Mouse (Mus musculus): ENCODE results near the gene Sgcb. TPM values are rescaled to one million over a fixed set of nuclear protein-coding genes. Genes with fewer than 3 reads are reported as not detected.

Gene Sgcb
- polyA plus RNA-seq, 1 experiment = 9.3 TPM

GRCm38 (mm10) chr5:73688576-73688975 lies 41.0 kb upstream of the Sgcb start:
- Histone ChIP-seq H3ac (ENCODE audit: control insufficient read depth, insufficient read length, low read depth) (no peak overlapping the region), H3K79me3 (ENCODE audit: low read depth) (no peaks in the 10 kb centered on the region), H3K27me3 (ENCODE audit: control insufficient read depth, insufficient read depth, insufficient read length) (no peaks in the 10 kb centered on the region), H3K4me3 (ENCODE audit: insufficient read depth, poor library complexity, severe bottlenecking) (no peak overlapping the region), H3K36me3 (ENCODE audit: control insufficient read depth, insufficient read depth) (no peaks in the 10 kb centered on the region), H3K79me2 (ENCODE audit: control insufficient read depth, insufficient read depth) (no peaks in the 10 kb centered on the region)
- no peak for TF ChIP-seq CEBPB (IDR thresholded peaks at IDR 0.05; ENCODE audit: low read depth)
- no peak for TF ChIP-seq MAX (IDR thresholded peaks at IDR 0.05)
- no peak for TF ChIP-seq MYOG (IDR thresholded peaks at IDR 0.05; ENCODE audit: control insufficient read depth, extremely low read depth, insufficient read length)
- no peak for TF ChIP-seq USF1 (IDR thresholded peaks at IDR 0.05; ENCODE audit: low read depth)
- TF ChIP-seq MYOD1 (IDR thresholded peaks at IDR 0.05; ENCODE audit: control insufficient read depth, insufficient read length, low read depth) = no peak
- TF ChIP-seq CTCF (IDR thresholded peaks at IDR 0.05; ENCODE audit: control insufficient read depth, insufficient read depth, insufficient read length) = no peak
- no peak for TF ChIP-seq FOSL1 (IDR thresholded peaks at IDR 0.05; ENCODE audit: insufficient read depth, low read length, poor library complexity, severe bottlenecking)

GRCm38 (mm10) chr5:73686149-73686548 lies 38.6 kb upstream of the Sgcb start:
- H3K36me3 ChIP-seq (ENCODE audit: control insufficient read depth, insufficient read depth) = no peaks in the 10 kb centered on the region
- no peak for TF ChIP-seq CEBPB (IDR thresholded peaks at IDR 0.05; ENCODE audit: low read depth)
- TF ChIP-seq CTCF (IDR thresholded peaks at IDR 0.05; ENCODE audit: control insufficient read depth, insufficient read depth, insufficient read length) = peak; percentile 5
- no peak overlapping the region for H3ac ChIP-seq (ENCODE audit: control insufficient read depth, insufficient read length, low read depth)
- H3K79me3 ChIP-seq (ENCODE audit: low read depth) = no peaks in the 10 kb centered on the region
- peaks cover 5% of the 10 kb centered on the region for H3K27me3 ChIP-seq (ENCODE audit: control insufficient read depth, insufficient read depth, insufficient read length)
- no peak overlapping the region for H3K4me3 ChIP-seq (ENCODE audit: insufficient read depth, poor library complexity, severe bottlenecking)
- H3K79me2 ChIP-seq (ENCODE audit: control insufficient read depth, insufficient read depth) = no peaks in the 10 kb centered on the region

- no peak overlapping the region for H3K4me3 ChIP-seq (ENCODE audit: insufficient read depth, poor library complexity, severe bottlenecking)
- no peaks in the 10 kb centered on the region for H3K36me3 ChIP-seq (ENCODE audit: control insufficient read depth, insufficient read depth)
- no peak overlapping the region for H3ac ChIP-seq (ENCODE audit: control insufficient read depth, insufficient read length, low read depth)
- peaks cover 8% of the 10 kb centered on the region for H3K27me3 ChIP-seq (ENCODE audit: control insufficient read depth, insufficient read depth, insufficient read length)
- no peaks in the 10 kb centered on the region for H3K79me3 ChIP-seq (ENCODE audit: low read depth)
- TF ChIP-seq MAX (IDR thresholded peaks at IDR 0.05) (no peak), MYOG (IDR thresholded peaks at IDR 0.05; ENCODE audit: control insufficient read depth, extremely low read depth, insufficient read length) (no peak), CTCF (IDR thresholded peaks at IDR 0.05; ENCODE audit: control insufficient read depth, insufficient read depth, insufficient read length) (no peak), CEBPB (IDR thresholded peaks at IDR 0.05; ENCODE audit: low read depth) (no peak), MYOD1 (IDR thresholded peaks at IDR 0.05; ENCODE audit: control insufficient read depth, insufficient read length, low read depth) (no peak), FOSL1 (IDR thresholded peaks at IDR 0.05; ENCODE audit: insufficient read depth, low read length, poor library complexity, severe bottlenecking) (no peak), USF1 (IDR thresholded peaks at IDR 0.05; ENCODE audit: low read depth) (no peak)
- H3K79me2 ChIP-seq (ENCODE audit: control insufficient read depth, insufficient read depth) = no peaks in the 10 kb centered on the region
Observed at GRCm38 (mm10) chr5:73683706-73684409, 36.3 kb upstream of the Sgcb start.

- TF ChIP-seq USF1 (IDR thresholded peaks at IDR 0.05; ENCODE audit: low read depth) = no peak
- TF ChIP-seq MYOD1 (IDR thresholded peaks at IDR 0.05; ENCODE audit: control insufficient read depth, insufficient read length, low read depth) = no peak
- no peak for TF ChIP-seq CEBPB (IDR thresholded peaks at IDR 0.05; ENCODE audit: low read depth)
- TF ChIP-seq MYOG (IDR thresholded peaks at IDR 0.05; ENCODE audit: control insufficient read depth, extremely low read depth, insufficient read length) = no peak
- TF ChIP-seq FOSL1 (IDR thresholded peaks at IDR 0.05; ENCODE audit: insufficient read depth, low read length, poor library complexity, severe bottlenecking) = no peak
- no peak for TF ChIP-seq CTCF (IDR thresholded peaks at IDR 0.05; ENCODE audit: control insufficient read depth, insufficient read depth, insufficient read length)
- TF ChIP-seq MAX (IDR thresholded peaks at IDR 0.05) = no peak
- H3K79me3 ChIP-seq (ENCODE audit: low read depth) = no peaks in the 10 kb centered on the region
- no peaks in the 10 kb centered on the region for H3K36me3 ChIP-seq (ENCODE audit: control insufficient read depth, insufficient read depth)
- H3ac ChIP-seq (ENCODE audit: control insufficient read depth, insufficient read length, low read depth) = no peak overlapping the region
- H3K27me3 ChIP-seq (ENCODE audit: control insufficient read depth, insufficient read depth, insufficient read length) = peaks cover 8% of the 10 kb centered on the region
- no peak overlapping the region for H3K4me3 ChIP-seq (ENCODE audit: insufficient read depth, poor library complexity, severe bottlenecking)
- no peaks in the 10 kb centered on the region for H3K79me2 ChIP-seq (ENCODE audit: control insufficient read depth, insufficient read depth)
Observed at GRCm38 (mm10) chr5:73683221-73683620, 35.6 kb upstream of the Sgcb start.

GRCm38 (mm10) chr5:73676626-73677025 lies 29.0 kb upstream of the Sgcb start:
- H3K79me2 ChIP-seq (ENCODE audit: control insufficient read depth, insufficient read depth) = no peaks in the 10 kb centered on the region
- H3K36me3 ChIP-seq (ENCODE audit: control insufficient read depth, insufficient read depth) = no peaks in the 10 kb centered on the region
- no peak overlapping the region for H3ac ChIP-seq (ENCODE audit: control insufficient read depth, insufficient read length, low read depth)
- TF ChIP-seq CTCF (IDR thresholded peaks at IDR 0.05; ENCODE audit: control insufficient read depth, insufficient read depth, insufficient read length) (no peak), MAX (IDR thresholded peaks at IDR 0.05) (no peak), USF1 (IDR thresholded peaks at IDR 0.05; ENCODE audit: low read depth) (no peak), CEBPB (IDR thresholded peaks at IDR 0.05; ENCODE audit: low read depth) (no peak), MYOG (IDR thresholded peaks at IDR 0.05; ENCODE audit: control insufficient read depth, extremely low read depth, insufficient read length) (no peak), FOSL1 (IDR thresholded peaks at IDR 0.05; ENCODE audit: insufficient read depth, low read length, poor library complexity, severe bottlenecking) (no peak), MYOD1 (IDR thresholded peaks at IDR 0.05; ENCODE audit: control insufficient read depth, insufficient read length, low read depth) (no peak)
- H3K27me3 ChIP-seq (ENCODE audit: control insufficient read depth, insufficient read depth, insufficient read length) = peaks cover 8% of the 10 kb centered on the region
- no peaks in the 10 kb centered on the region for H3K79me3 ChIP-seq (ENCODE audit: low read depth)
- no peak overlapping the region for H3K4me3 ChIP-seq (ENCODE audit: insufficient read depth, poor library complexity, severe bottlenecking)

- Histone ChIP-seq H3K27me3 (ENCODE audit: control insufficient read depth, insufficient read depth, insufficient read length) (peaks cover 3% of the 10 kb centered on the region), H3K79me2 (ENCODE audit: control insufficient read depth, insufficient read depth) (no peaks in the 10 kb centered on the region), H3K36me3 (ENCODE audit: control insufficient read depth, insufficient read depth) (no peaks in the 10 kb centered on the region), H3ac (ENCODE audit: control insufficient read depth, insufficient read length, low read depth) (no peak overlapping the region), H3K4me3 (ENCODE audit: insufficient read depth, poor library complexity, severe bottlenecking) (no peak overlapping the region), H3K79me3 (ENCODE audit: low read depth) (no peaks in the 10 kb centered on the region)
- TF ChIP-seq CTCF (IDR thresholded peaks at IDR 0.05; ENCODE audit: control insufficient read depth, insufficient read depth, insufficient read length) (no peak), FOSL1 (IDR thresholded peaks at IDR 0.05; ENCODE audit: insufficient read depth, low read length, poor library complexity, severe bottlenecking) (no peak), MYOG (IDR thresholded peaks at IDR 0.05; ENCODE audit: control insufficient read depth, extremely low read depth, insufficient read length) (no peak), MAX (IDR thresholded peaks at IDR 0.05) (no peak)
Observed at GRCm38 (mm10) chr5:73675604-73676003, 28.0 kb upstream of the Sgcb start.

Data from C2C12 (cell line).